Mouse (Mus musculus): ENCODE results near the gene Ptpn22. TPM values are rescaled to one million over a fixed set of nuclear protein-coding genes. Genes with fewer than 3 reads are reported as not detected.

Gene Ptpn22
- total RNA-seq, 2 experiments from 2014 or later: 0.89 to 0.92 TPM

GRCm38 (mm10) chr3:103914732-103915508 is 55.3 kb downstream of the Ptpn22 start:
- DNase-seq (ENCODE audit: low spot score in 2 of 2): peak; percentile 39 to 40
- intact Hi-C loops (cut with DNase I): loop anchor here (2.0 kb wide), 1 partner anchor 54 kb away; the partner anchor contains the start of gene Phtf1

DNA sequence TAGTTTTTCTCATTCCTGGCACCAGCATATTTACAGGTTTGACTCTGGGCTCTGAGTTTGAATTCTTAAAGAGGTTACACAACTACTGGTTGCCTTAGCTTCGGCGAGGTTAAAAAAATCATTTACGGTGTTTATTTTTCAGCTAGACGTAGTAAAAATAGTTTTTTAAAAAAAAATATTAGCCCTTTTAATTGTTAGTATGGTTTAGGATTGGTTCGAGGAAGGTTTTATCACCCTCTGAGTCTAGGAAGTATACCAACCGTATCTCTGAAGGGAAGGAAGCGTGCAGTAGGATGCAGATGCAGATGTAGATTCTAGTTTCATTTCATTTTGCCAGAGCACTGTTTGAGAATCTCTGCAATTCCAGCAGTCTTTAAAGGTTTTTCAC is 55.9 kb downstream of the Ptpn22 start:
- DNase-seq (ENCODE audit: low spot score in 2 of 2): no peak
- intact Hi-C loops (cut with DNase I): loop anchor here (2.0 kb wide), 1 partner anchor 53 kb away; the partner anchor contains the start of gene Phtf1

GRCm38 (mm10) chr3:103916205-103916838 is 56.7 kb downstream of the Ptpn22 start:
- DNase-seq (ENCODE audit: low spot score in 2 of 2): peak in 1 of 2 experiments; percentile 18
- intact Hi-C loops (cut with DNase I): no loop called here

DNA sequence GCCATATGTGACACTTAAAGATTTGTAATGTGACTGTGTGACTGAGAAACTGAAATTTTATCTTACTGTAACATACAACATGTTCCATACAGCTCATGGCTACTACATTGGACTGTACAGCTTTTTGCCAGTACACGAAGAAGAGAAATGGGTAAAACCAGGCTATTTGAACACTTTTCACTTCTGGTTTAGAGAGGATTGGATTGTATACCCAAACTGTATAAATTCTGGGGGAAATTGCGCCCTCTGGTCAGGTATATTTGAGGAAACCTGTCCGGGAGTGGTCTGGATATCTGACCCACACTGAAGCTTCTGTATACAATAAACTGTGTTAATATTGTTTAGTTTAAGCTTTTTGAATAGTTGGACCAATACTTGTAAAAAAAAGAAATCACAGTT is 57.2 kb downstream of the Ptpn22 start:
- intact Hi-C loops (cut with DNase I): no loop called here
- no peak for DNase-seq (ENCODE audit: low spot score in 2 of 2)

DNA sequence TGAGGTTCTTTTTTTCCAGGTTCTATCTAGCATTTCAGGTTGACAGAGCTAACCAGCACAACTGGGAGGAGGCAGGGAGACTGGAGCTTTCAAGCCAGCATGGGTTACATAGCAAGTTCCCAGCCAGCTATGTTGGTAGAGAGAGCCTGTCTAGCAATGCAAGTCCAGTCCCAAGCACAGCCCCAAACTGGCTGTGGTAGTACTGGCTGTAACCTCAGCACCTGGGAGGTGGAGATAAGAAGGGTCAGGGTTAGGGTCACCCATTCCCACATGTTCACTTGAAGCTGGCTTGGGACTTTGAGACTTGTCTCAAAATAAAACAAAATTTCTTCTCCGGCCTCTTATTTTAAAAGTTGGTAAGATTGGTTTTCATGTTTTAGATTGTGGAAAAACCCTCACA is 60.5 kb downstream of the Ptpn22 start:
- intact Hi-C loops (cut with DNase I): no loop called here
- DNase-seq (ENCODE audit: low spot score in 2 of 2): no peak

GRCm38 (mm10) chr3:103925302-103925701 is 65.7 kb downstream of the Ptpn22 start:
- intact Hi-C loops (cut with DNase I): no loop called here
- no peak for DNase-seq (ENCODE audit: low spot score in 2 of 2)

DNA sequence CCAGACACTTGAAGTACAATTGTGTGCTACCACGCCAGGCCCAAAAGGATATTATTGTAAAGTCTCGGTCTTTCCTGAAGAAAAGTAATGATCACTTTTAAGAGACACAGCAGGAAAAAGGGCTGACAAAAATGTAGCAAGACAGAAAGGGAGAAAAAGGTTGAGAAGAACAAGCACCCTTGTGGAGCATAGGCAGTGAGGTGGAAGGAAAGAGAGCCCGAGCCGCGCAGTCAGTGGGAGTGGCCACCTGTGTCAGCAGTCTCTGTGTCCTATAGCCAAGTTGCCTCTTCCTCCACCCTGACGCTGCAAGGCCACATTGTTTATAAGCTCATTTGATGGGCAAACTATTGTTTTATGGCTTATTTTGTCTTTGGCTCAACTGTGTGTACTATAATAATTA is 67.9 kb downstream of the Ptpn22 start:
- no peak for DNase-seq (ENCODE audit: low spot score in 2 of 2)
- intact Hi-C loops (cut with DNase I): no loop called here

DNA sequence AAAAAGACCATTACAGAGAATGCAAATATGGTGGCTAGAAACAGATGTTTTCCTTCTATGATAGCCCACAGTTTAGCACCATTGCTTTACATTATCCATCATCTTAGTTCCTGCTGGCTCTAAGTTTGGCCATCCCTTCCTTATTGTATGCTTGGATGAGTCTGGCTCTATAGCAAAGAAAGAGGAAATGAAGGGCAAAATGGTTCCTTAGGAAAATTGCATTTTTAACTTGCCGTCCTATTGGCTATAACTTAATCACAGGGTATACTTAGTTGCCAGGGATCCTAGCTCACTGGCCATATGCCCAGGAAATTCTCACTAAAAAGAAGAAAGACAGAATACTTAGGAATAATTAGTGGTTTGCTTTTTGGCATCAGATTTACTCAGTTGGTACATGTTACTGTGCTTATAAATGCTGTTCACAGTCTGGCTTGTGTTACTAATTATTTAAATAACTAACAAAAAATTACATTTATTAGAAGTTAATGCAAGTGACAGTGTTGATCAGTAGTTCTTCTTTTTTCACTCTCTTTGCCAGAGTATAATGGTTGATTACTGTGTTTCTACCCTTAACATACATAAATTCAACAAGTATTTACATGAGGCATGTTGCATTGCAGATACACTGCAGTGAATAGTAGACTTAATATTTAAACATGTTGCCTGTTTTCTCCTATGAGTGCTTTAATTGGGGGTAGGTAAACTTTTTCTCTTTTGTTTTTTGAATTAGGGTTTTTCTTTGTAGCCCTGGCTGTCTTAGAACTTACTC is 85.4 kb downstream of the Ptpn22 start:
- DNase-seq (ENCODE audit: low spot score in 2 of 2): peak; percentile 44 to 75
- intact Hi-C loops (cut with DNase I): no loop called here

DNA sequence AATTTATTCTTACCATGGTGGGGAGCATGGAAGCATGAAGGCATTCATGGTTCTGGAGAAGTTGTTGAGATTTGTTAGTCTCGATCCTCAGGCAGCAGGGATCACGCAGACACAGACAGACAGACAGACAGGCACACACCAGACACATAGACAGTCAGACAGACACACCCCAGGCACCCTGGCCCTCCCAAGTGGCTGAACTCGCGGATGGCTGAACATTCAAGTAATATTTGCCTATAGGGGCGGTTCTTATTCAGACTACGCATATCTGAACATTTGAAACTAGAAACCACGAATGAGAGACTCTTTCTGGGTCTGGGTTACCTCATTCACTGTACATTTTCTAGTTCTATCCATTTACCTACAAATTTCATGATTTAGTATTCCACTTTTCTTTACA is 89.1 kb downstream of the Ptpn22 start:
- intact Hi-C loops (cut with DNase I): no loop called here
- no peak for DNase-seq (ENCODE audit: low spot score in 2 of 2)

GRCm38 (mm10) chr3:103960622-103961021 is 101.0 kb downstream of the Ptpn22 start:
- intact Hi-C loops (cut with DNase I): no loop called here
- DNase-seq (ENCODE audit: low spot score in 2 of 2): no peak

Other genes starting within 250 kb of the Ptpn22 start
- gene Atg4a-ps, start 213.7 kb upstream of the Ptpn22 start, total RNA-seq (2021): 1 to 10 TPM in 1 of 2 experiments, not detected in 1; 1.5 TPM
- 10 to 100 TPM; 12.2 to 14.2 TPM for gene Olfml3, start 121.8 kb upstream of the Ptpn22 start, total RNA-seq (2021)
- not detected for gene Gm10964, start 120.4 kb upstream of the Ptpn22 start, total RNA-seq (2021)
- 10 to 100 TPM; 77.1 to 88.6 TPM for gene Hipk1, start 68.2 kb upstream of the Ptpn22 start, total RNA-seq (2021)
- gene Dclre1b, start 50.4 kb upstream of the Ptpn22 start, total RNA-seq (2021): 1 to 10 TPM; 5.5 to 7.2 TPM
- gene Ap4b1, start 50.3 kb upstream of the Ptpn22 start, total RNA-seq (2021): 10 to 100 TPM; 12.8 to 13.4 TPM
- under 1 TPM in 1 of 2 experiments, not detected in 1; 0.62 TPM for gene Gm43064, start 50.2 kb upstream of the Ptpn22 start, total RNA-seq (2021)
- gene Bcl2l15, start 27.2 kb upstream of the Ptpn22 start, total RNA-seq (2021): under 1 TPM; 0.36 to 0.66 TPM
- 10 to 100 TPM; 18.0 to 18.4 TPM for gene Rsbn1, start 54.3 kb downstream of the Ptpn22 start, total RNA-seq (2021)
- gene Phtf1, start 108.3 kb downstream of the Ptpn22 start, total RNA-seq (2021): 10 to 100 TPM; 45.5 to 46.2 TPM